Mouse (Mus musculus) A20 (cell line): Measurements from ENCODE around the gene Pigyl.
"Not testable (repeated sequence)": the region's sequence is repeated elsewhere in the genome, so short reads cannot be mapped to it uniquely, and the experiment has no call there.

Experiments
- DNase-seq: peaks from one replicate; pipeline ENCODE4 v3.0.0-alpha.2; 2011; ENCODE audit warnings: low read depth, low spot score

Gene Pigyl

DNA sequence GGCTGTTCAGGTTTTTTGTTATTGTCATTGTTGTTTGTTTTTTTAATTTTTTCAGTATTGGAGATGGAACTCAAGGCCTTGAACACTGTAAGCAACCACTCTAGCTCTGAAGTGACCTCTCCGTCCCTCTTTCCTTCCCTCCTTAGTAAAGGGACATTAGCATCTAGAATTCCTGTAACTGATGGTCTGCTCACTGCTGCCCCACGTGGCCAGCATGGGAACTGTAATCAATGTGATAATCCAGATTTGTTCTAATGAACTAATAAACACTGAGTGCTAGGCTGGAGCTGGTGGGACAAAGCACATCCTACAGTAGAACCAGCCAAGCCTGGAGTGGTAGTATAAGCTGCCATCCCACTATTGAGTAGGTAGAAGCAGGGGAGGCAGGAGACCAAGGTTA, 18.2 kb upstream of the Pigyl start:
- peak; percentile 29 for DNase-seq

GRCm38 (mm10) chr9:22139746-22140145, 16.9 kb upstream of the Pigyl start:
- DNase-seq, result no peak

- peak; percentile 86 for DNase-seq
These were observed 13.3 kb upstream of the Pigyl start for GRCm38 (mm10) chr9:22143108-22144037.

DNA sequence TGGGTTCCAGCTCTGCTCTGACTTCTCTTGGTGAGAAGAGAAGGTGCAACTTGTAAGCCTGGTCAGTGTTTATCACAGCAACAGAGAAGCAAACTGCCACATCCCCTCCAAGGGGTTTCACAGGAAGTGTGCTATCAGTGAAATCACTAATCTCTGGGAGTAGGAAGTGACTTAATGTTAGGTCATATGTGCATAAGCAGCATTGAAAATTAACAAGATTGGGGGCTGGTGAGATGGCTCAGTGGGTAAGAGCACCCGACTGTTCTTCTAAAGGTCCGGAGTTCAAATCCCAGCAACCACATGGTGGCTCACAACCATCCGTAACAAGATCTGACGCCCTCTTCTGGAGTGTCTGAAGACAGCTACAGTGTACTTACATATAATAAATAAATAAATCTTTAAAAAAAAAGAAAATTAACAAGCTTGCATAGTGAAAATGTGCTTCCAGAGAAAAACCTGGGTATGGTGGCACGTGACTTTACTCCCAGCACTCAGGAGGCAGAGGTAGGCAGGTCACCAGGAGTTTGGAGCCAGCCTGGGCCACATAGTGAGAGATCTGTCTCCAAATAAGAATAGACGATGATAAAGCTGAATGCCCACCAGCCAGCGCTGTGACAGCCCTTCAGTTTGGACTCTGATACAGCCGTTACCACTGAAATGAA, 12.2 kb upstream of the Pigyl start:
- DNase-seq, result peak; percentile 29

DNA sequence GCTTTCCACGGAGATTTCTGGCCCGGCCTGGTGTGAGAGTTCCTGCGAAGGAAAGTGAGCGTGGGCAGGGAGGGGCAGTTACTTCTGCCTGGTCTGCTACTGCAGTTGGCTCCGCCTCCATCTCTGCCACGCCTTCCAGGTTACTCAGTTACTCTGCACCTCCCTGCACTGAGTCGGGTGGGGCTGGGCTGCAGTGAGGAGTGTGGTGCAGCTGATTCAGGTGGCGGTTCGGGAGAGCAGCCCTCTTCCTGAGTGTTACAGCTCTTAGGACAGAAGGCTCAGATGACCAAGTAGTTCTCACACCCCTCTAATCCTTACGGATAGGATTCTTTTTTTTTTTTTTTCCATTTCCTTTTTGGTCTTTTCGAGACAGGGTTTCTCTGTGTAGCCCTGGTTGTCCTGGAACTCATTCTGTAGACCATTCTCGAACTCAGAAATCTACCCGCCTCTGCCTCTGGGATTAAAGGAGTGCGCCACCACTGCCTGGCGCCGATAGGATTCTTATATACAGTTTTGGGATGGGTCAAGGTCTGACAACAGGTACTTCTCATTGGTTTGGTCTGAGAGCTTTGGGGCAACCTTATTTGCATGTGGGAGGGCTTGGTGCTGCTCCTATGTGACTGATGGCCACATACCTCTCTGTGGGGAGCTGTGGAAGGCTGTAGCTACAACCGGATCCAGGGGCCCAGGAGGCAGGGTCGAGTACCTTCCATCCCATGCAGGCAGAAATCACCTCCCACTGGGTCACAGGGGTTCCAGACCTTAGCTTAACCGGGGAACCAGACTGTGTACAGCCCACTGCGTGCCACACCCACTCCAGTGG, 7.0 kb upstream of the Pigyl start:
- peak; percentile 74 for DNase-seq

GRCm38 (mm10) chr9:22150249-22150693, 6.4 kb upstream of the Pigyl start:
- not testable (repeated sequence) for DNase-seq

DNA sequence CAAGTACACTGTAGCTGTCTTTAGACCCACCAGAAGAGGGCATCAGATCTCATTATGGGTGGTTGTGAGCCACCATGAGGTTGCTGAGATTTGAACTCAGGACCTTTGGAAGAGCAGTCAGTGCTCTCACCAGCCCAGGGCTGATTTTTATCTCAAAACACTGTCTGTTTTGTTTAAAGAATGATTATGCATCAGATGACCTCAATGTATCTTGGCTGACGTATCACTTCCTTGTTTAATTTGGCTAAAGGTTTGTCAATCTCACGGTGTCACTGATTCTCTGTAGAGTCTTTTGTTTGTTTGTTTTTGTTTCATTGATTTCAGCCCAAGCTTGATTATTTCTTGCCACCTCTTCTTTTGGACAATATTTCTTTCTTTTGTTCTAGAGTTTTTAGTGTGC, 5.7 kb upstream of the Pigyl start:
- DNase-seq, result no peak

DNA sequence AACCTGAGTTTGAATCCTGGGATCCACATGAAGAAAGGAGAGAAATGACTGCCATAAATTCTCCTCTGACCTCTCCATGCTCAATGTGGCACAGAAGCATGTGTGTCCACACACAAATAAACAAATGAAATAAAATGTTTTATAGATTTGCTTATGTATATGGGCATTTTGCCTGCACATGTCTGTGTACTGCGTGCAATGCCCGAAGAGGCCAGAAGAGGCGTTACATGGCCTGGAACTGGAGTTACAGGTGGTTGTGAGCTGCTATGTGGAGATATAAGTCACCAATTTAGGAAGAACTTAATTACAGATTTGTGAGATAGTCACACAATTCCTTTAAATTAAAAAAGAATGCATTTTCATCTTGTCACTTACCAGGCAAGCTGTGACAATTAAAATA, 2.8 kb upstream of the Pigyl start:
- DNase-seq, result peak; percentile 19

- DNase-seq, result peak; percentile 71
These were observed 1.0 kb upstream of the Pigyl start for GRCm38 (mm10) chr9:22155614-22156013.

GRCm38 (mm10) chr9:22157516-22158265, 1.0 kb downstream of the Pigyl start:
- DNase-seq, result no peak

GRCm38 (mm10) chr9:22161299-22161698, 4.7 kb downstream of the Pigyl start:
- no peak for DNase-seq

- DNase-seq, result no peak
These were observed 5.7 kb downstream of the Pigyl start for GRCm38 (mm10) chr9:22162305-22162704.

GRCm38 (mm10) chr9:22162912-22163311, 6.3 kb downstream of the Pigyl start:
- no peak for DNase-seq

DNA sequence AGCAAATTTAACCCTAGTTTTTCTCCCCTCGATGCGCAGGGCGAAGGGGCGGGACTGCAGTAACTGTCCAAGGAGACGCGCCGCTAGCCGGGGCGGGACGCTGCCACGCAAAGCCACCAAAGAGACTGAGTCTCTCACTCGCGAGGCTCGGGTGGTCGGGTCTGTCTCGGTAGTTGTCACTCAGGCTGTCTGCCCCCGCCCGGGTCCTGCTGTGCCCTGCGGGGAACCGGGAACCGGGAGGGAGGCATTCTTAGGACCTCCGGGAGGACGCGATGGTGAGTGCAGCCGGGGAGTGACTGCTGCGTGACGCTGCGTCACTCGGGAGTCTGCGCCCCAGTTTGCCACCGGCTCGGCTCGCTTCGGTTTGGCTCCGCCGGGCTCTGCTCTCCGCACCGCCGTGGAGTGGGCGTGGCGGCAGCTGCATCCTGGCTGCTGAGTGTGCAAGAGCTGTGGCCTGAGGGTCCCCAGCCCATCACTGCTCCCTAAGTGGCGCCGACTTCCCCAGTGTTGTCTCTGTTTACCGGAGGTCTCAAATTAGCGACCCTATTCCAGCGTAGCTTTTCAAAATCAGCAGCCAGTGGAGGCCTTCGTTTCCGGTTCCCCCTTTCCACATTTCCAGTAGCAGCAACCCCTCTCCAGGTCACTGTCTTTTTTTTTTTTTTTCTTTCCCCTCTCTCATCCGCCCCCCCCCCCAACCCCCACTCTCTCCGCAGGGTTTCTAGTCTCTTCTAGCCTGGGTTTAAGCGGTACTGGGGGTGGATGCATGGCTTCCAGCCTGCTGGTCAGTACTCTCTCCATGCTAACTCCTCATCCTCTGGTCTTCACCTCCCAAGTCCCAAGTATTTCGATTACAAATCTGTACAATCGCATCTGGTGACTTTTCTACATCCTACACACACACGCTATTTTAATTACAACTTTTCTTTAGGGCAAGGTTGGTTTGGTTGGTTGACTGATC, 8.3 kb downstream of the Pigyl start:
- DNase-seq, result no peak

GRCm38 (mm10) chr9:22165964-22166363, 9.3 kb downstream of the Pigyl start:
- DNase-seq, result no peak

- no peak for DNase-seq
These were observed 10.0 kb downstream of the Pigyl start for GRCm38 (mm10) chr9:22166686-22167085.

DNA sequence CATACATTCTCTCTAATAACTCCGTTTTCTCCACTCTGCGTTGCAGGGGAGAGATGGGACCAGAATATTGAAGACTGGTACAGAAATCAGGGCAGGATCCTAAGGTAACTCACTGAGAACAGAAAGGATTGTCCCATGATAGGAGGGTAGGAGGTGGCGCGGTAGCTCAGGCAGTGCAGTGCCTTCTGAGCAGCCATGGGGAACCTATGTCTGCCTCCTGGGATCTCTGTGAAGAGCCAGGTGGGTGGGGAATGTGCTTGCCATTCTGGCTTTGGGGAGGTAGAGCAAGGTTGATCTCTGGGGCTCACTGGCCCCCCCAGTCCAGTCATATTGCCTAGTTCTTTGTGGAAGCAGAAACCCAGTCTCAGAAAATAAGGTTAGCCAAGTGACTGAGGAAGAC, 11.1 kb downstream of the Pigyl start:
- no peak for DNase-seq

- no peak for DNase-seq
These were observed 12.7 kb downstream of the Pigyl start for GRCm38 (mm10) chr9:22169327-22169726.

GRCm38 (mm10) chr9:22172318-22172717, 15.7 kb downstream of the Pigyl start:
- DNase-seq, result no peak

GRCm38 (mm10) chr9:22188025-22188611, 31.5 kb downstream of the Pigyl start, which contains the start of gene Zfp872:
Gene Zfp872 (plus strand): TSS chr9:22188090.
- no peak for DNase-seq
